Mouse (Mus musculus) liver, embryonic 14.5 days (tissue): ENCODE measurements around the gene Grid2. TPM values are rescaled to one million over a fixed set of nuclear protein-coding genes. Genes with fewer than 3 reads are reported as not detected.

Source experiments
- ATAC-seq: fragments of 200-750 bp; cut with Nextera tagmentation; 2 replicates; pipeline ENCODE4 v1.8.0; 2017; ENCODE audit warnings: moderate number of reproducible peaks, mild to moderate bottlenecking, moderate library complexity; ENCODE audit not compliant: insufficient read depth
- DNase-seq, 3 experiments: peaks; one replicate each; pipeline ENCODE4 v3.0.0-alpha.2; 2012 to 2013; ENCODE audit warnings: low read depth in 3 of 3, low spot score in 3 of 3
- H3K27ac ChIP-seq: fragments of 300-500 bp; sonication (generic); 2 replicates; pipeline ENCODE4 v1.5.1; 2014; ENCODE audit warnings: moderate library complexity, mild to moderate bottlenecking, control low read depth, inconsistent platforms
- H3K27me3 ChIP-seq: fragments of 300-500 bp; sonication (generic); 2 replicates; pipeline ENCODE4 v1.6.1; 2014; ENCODE audit warnings: mild to moderate bottlenecking, low read length, moderate library complexity; ENCODE audit not compliant: control insufficient read depth, insufficient read depth
- H3K36me3 ChIP-seq: fragments of 300-500 bp; sonication (generic); replicated peaks from 2 replicates; pipeline ENCODE4 v1.6.1; 2014; ENCODE audit warnings: low read depth; ENCODE audit not compliant: control insufficient read depth, insufficient read depth
- H3K4me1 ChIP-seq, 2 experiments: fragments of 200-500 bp in 1 of 2; fragments of 300-500 bp in 1 of 2; sonication (generic) in 1 of 2; replicated peaks; 2 replicates each; pipeline ENCODE4 v1.6.1; 2012 to 2014; ENCODE audit warnings: antibody characterized with exemption in 1 of 2, inconsistent platforms in 1 of 2, low read length in 1 of 2; ENCODE audit not compliant: control insufficient read depth in 2 of 2, insufficient read depth in 2 of 2
- H3K4me2 ChIP-seq: fragments of 300-500 bp; sonication (generic); 2 replicates; pipeline ENCODE4 v1.6.1; 2014; ENCODE audit warnings: low read depth, mild to moderate bottlenecking, control low read depth, moderate library complexity
- H3K4me3 ChIP-seq, 2 experiments: fragments of 200-500 bp in 1 of 2; fragments of 300-500 bp in 1 of 2; sonication (generic) in 1 of 2; 2 replicates each; pipeline ENCODE4 v1.5.1; 2012 to 2014; ENCODE audit warnings: low read depth in 2 of 2, low read length in 2 of 2, mild to moderate bottlenecking in 2 of 2, control low read depth in 1 of 2, inconsistent platforms in 1 of 2, moderate library complexity in 1 of 2; ENCODE audit not compliant: insufficient read depth in 1 of 2
- H3K9ac ChIP-seq: fragments of 300-500 bp; sonication (generic); replicated peaks from 2 replicates; pipeline ENCODE4 v1.6.1; 2014; ENCODE audit warnings: mild to moderate bottlenecking, control low read depth, moderate library complexity
- H3K9me3 ChIP-seq: fragments of 300-500 bp; sonication (generic); 2 replicates; pipeline ENCODE4 v1.6.1; 2016; ENCODE audit warnings: low read length, mixed read lengths; ENCODE audit not compliant: control insufficient read depth
- CTCF ChIP-seq: IDR thresholded peaks from 2 replicates; pipeline ENCODE4 v1.5.1; 2016; ENCODE audit warnings: antibody characterized with exemption, low read depth, control low read depth
- EP300 ChIP-seq: IDR thresholded peaks from 2 replicates; pipeline ENCODE4 v1.6.1; 2016; ENCODE audit warnings: antibody characterized with exemption, low read depth
- WGBS: fragments of 180-500 bp; shearing (Covaris S2); extraction: QIAGEN DNeasy Blood & Tissue Kit; methylation state at CpG from one replicate; pipeline ENCODE4 v1.1.7; 2014; ENCODE audit not compliant: insufficient replicate concordance; 5-methylcytosine and 5-hydroxymethylcytosine counted together
- polyA plus RNA-seq, 2 experiments: library from polyadenylated mRNA; depleted of rRNA in 1 of 2; stranded (reverse) in 1 of 2; unstranded in 1 of 2; fragments of >200 nt; fragmentation: Nextera tagmentation in 1 of 2; extraction: Ambion mirVana in 1 of 2; gene quantifications; 2 replicates each; pipeline versions ENCODE4 v1.2.1 to v1.2.3; 2012 to 2014

Gene Grid2
- polyA plus RNA-seq, 2 experiments: not detected

DNA sequence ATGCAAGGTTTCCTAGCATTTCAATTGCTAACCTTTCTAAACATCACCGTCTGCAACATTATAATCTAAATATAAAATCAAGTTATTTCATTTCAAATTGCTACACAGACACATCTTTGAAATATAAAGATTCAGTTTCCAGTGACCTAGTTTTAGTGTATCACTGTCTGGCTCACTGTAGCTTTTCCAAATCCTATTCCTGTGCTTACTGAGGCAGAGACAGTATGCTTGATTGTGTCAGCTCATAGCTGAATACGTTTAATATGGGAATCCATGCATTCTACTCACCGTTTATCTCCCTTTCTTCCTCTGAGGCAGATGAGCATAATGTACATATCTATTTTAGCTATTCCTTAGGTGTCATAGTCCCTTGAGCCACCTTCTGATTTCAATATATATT, 146.0 kb downstream of the Grid2 start:
- TF ChIP-seq EP300 (no peak), CTCF (no peak)
- Histone ChIP-seq H3K4me3 (no peak overlapping the region), H3K36me3 (no peaks in the 10 kb centered on the region), H3K4me1 (no peaks in the 10 kb centered on the region), H3K9ac (no peak overlapping the region), H3K27me3 (no peaks in the 10 kb centered on the region), H3K4me2 (no peak overlapping the region), H3K27ac (no peak overlapping the region), H3K9me3 (no peaks in the 10 kb centered on the region)
- ATAC-seq (no peak), DNase-seq (no peak)
- 53% methylated on average over 3 of the region's 3 CpGs for WGBS

DNA sequence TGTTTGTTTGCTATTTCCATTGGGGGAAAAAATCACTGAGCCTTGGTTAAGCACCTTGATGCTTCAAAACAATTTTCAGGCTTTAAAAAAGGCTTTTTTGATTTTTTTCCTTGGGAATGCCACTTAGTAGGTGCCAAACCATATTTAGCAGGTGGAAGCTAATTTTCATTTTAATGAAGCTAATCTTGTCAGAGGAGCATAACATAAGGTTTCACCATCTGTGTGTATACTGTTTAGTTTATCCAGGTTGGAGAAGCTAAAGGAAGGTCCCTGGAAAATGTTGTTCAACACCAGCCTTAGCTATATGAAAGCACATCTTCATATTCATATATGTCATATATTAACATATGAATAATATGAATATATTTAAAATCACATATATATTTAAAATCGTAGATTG, 161.9 kb downstream of the Grid2 start:
- no peaks in the 10 kb centered on the region for H3K36me3 ChIP-seq
- H3K27ac ChIP-seq: no peak overlapping the region
- no peak overlapping the region for H3K9ac ChIP-seq
- DNase-seq (no peak), ATAC-seq (no peak)
- H3K4me2 ChIP-seq: no peak overlapping the region
- TF ChIP-seq EP300 (no peak), CTCF (no peak)
- 53% methylated on average over 1 of the region's 1 CpGs for WGBS
- no peaks in the 10 kb centered on the region for H3K9me3 ChIP-seq
- no peaks in the 10 kb centered on the region for H3K4me1 ChIP-seq
- H3K4me3 ChIP-seq: no peak overlapping the region
- H3K27me3 ChIP-seq: no peaks in the 10 kb centered on the region

DNA sequence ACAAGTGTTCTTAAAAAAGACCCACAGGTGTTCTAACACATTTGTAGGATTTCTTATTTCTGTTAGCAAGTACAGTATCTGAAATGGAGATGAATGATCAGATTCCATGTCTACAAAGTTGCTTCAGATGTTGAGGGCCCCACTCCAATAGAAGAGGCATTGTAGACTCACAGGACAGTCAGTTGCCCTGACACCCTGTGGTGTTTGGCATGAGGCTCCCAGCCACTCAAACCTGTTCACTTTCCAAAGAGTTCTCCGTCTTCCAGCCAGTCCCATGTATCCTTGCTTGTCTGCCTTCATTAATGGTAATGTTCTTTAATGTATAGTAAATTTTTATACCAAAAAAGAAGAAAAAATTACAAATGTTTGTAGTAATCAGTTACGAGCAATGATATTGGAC, 177.1 kb downstream of the Grid2 start:
- H3K27me3 ChIP-seq: no peaks in the 10 kb centered on the region
- no peak overlapping the region for H3K27ac ChIP-seq
- no peaks in the 10 kb centered on the region for H3K9me3 ChIP-seq
- WGBS: 59% methylated on average over 2 of the region's 2 CpGs
- ATAC-seq: no peak
- DNase-seq: no peak
- H3K4me1 ChIP-seq: no peaks in the 10 kb centered on the region
- TF ChIP-seq EP300 (no peak), CTCF (no peak)
- no peaks in the 10 kb centered on the region for H3K36me3 ChIP-seq
- no peak overlapping the region for H3K4me3 ChIP-seq
- H3K4me2 ChIP-seq: no peak overlapping the region
- H3K9ac ChIP-seq: no peak overlapping the region

DNA sequence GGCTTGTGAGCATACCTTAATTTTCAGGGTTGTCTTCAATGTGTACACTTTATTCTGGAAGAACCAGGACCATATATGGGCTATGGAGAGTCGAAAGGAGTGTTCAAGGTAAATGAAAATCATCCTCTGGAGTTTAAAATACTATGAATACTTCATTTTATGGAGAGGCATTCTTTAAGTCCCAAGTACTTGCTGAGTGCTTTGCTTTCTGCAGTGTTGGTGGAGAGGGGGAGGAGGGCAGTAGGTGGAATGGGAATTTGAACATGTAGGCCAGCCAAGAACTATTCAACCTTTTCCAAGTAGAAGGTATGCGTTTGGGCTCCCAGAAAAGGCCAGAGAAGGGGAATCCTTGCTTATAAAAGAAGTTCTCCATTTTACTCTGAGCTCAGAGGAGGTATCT, 192.5 kb downstream of the Grid2 start:
- WGBS: 53% methylated on average over 2 of the region's 2 CpGs
- TF ChIP-seq CTCF (no peak), EP300 (no peak)
- Histone ChIP-seq H3K4me3 (no peak overlapping the region), H3K27ac (no peak overlapping the region), H3K9ac (no peak overlapping the region), H3K36me3 (no peaks in the 10 kb centered on the region), H3K27me3 (no peaks in the 10 kb centered on the region), H3K4me1 (no peaks in the 10 kb centered on the region), H3K4me2 (no peak overlapping the region), H3K9me3 (no peaks in the 10 kb centered on the region)
- ATAC-seq: no peak
- DNase-seq: no peak

DNA sequence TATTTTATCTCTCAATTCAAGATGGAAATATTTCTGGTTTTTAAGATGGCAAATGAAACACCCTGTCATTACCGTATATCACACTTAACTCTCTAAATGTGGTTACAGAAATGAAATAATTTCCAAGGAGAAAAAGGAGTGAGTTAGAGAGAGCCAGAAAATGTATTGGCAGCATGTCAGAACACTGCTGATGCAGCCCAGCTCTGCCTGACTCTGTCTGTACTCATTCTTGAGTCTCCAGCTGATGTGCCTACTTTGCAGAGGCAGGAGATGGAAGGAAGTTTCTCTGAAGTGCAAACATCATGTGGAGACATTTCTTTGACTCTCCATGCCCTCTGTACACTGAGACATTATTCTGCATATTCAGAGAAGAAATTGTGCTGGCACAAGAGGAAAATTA, 226.5 kb downstream of the Grid2 start:
- Histone ChIP-seq H3K4me2 (no peak overlapping the region), H3K27ac (no peak overlapping the region), H3K36me3 (no peaks in the 10 kb centered on the region), H3K27me3 (no peaks in the 10 kb centered on the region), H3K9me3 (no peaks in the 10 kb centered on the region), H3K4me3 (no peak overlapping the region), H3K9ac (no peak overlapping the region), H3K4me1 (no peaks in the 10 kb centered on the region)
- ATAC-seq (no peak), DNase-seq (no peak)
- WGBS: 70% methylated on average over 1 of the region's 1 CpGs
- TF ChIP-seq EP300 (no peak), CTCF (no peak)
